Mouse (Mus musculus) embryonic fibroblast, embryonic 13.5 days (primary cell): ENCODE measurements around the gene Klf15. TPM values are rescaled to one million over a fixed set of nuclear protein-coding genes. Genes with fewer than 3 reads are reported as not detected.

Experiments
- H3K27ac ChIP-seq: 2 replicates; pipeline ENCODE4 v1.5.1; 2012; ENCODE audit warnings: low read length, control low read depth, inconsistent platforms; ENCODE audit not compliant: insufficient read depth
- H3K4me1 ChIP-seq: 2 replicates; pipeline ENCODE4 v1.6.1; 2011; ENCODE audit warnings: low read length; ENCODE audit not compliant: control insufficient read depth, insufficient read depth
- H3K4me3 ChIP-seq: 2 replicates; pipeline ENCODE4 v1.5.1; 2011; ENCODE audit warnings: mild to moderate bottlenecking, control low read depth, low read length; ENCODE audit not compliant: insufficient read depth
- CTCF ChIP-seq: IDR thresholded peaks from 2 replicates; pipeline ENCODE4 v1.5.1; 2011; ENCODE audit warnings: mild to moderate bottlenecking, control low read depth, low read length, moderate library complexity, borderline replicate concordance; ENCODE audit not compliant: insufficient read depth
- POLR2A ChIP-seq: IDR thresholded peaks from 2 replicates; pipeline ENCODE4 v1.6.1; 2011; ENCODE audit warnings: low read depth, mild to moderate bottlenecking, control low read depth, low read length, moderate library complexity
- polyA plus RNA-seq: library from polyadenylated mRNA; stranded (reverse); fragments of >200 nt; gene quantifications from 2 replicates; pipeline ENCODE4 v1.2.4, GENCODE M21; 2011; ENCODE audit warnings: low read depth; ENCODE audit not compliant: missing spikeins, insufficient read length

Gene Klf15
- polyA plus RNA-seq, 1 experiment = 1.8 TPM

DNA sequence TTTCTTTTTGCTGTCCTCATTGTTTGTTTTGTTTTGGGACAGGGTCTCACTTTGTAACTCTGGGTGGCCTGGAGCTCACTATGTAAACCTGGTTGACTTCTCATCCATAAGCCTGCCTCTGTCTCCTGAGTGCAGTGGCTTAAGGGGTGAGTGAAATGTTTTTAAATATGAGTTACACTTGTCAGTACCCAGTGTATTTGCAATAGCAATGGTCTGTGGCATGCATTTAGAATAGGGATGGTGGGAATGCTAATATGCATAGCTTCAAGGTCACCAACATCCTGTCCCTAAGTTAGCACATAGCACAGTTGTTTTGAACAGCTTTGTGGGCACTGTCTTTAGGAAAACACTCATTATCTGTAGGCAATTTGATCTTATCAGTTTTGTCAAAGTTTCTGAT, 45.1 kb downstream of the Klf15 start:
- Histone ChIP-seq H3K4me3 (no peak overlapping the region), H3K27ac (no peak overlapping the region), H3K4me1 (peaks cover 19% of the 10 kb centered on the region)
- TF ChIP-seq POLR2A (no peak), CTCF (no peak)

- no peak for TF ChIP-seq POLR2A
- Histone ChIP-seq H3K27ac (no peak overlapping the region), H3K4me1 (peaks cover 19% of the 10 kb centered on the region), H3K4me3 (no peak overlapping the region)
Observed at GRCm38 (mm10) chr6:90508197-90508624, 45.8 kb downstream of the Klf15 start.

GRCm38 (mm10) chr6:90509085-90509484, 46.7 kb downstream of the Klf15 start:
- peaks cover 19% of the 10 kb centered on the region for H3K4me1 ChIP-seq
- H3K4me3 ChIP-seq = no peak overlapping the region
- no peak overlapping the region for H3K27ac ChIP-seq
- TF ChIP-seq CTCF (no peak), POLR2A (no peak)

- peaks cover 11% of the 10 kb centered on the region for H3K4me1 ChIP-seq
- H3K27ac ChIP-seq = no peak overlapping the region
- TF ChIP-seq CTCF (no peak), POLR2A (no peak)
- H3K4me3 ChIP-seq = no peak overlapping the region
Observed at GRCm38 (mm10) chr6:90512416-90512815, 50.0 kb downstream of the Klf15 start.

GRCm38 (mm10) chr6:90513074-90513856, 50.9 kb downstream of the Klf15 start:
- H3K4me3 ChIP-seq = no peak overlapping the region
- TF ChIP-seq POLR2A = no peak
- no peak for TF ChIP-seq CTCF
- H3K27ac ChIP-seq = no peak overlapping the region
- H3K4me1 ChIP-seq = peaks cover 4% of the 10 kb centered on the region

GRCm38 (mm10) chr6:90514369-90514768, 52.0 kb downstream of the Klf15 start:
- H3K27ac ChIP-seq = no peak overlapping the region
- H3K4me3 ChIP-seq = no peak overlapping the region
- no peaks in the 10 kb centered on the region for H3K4me1 ChIP-seq
- TF ChIP-seq POLR2A (no peak), CTCF (no peak)

DNA sequence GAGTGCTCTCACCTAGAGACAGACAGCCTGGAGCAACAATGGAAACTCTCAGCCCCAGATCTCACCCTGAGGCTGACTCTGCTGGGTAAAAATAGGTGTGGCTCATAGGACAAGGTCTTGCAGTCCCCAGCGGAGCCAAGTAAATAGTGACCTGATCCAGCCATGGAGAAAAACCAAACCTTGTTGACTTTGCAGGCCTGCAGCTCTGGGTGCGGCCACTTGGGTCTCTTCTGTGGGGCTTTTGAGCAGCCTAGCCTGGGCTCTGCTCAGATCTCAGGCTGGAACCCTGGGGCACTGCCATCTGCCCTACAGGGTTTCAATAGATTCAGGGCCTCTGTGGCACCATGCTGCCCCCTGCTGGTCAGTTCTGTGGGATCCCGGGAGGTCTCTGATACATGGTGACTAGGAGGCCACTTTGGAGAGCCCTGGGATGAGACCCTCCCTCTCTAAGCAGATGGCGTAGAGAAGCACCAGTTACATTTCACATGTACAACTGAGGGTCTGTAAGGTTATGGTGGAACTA, 52.6 kb downstream of the Klf15 start:
- Histone ChIP-seq H3K4me1 (no peaks in the 10 kb centered on the region), H3K27ac (no peak overlapping the region), H3K4me3 (no peak overlapping the region)
- TF ChIP-seq CTCF (peak; percentile 74), POLR2A (no peak)

DNA sequence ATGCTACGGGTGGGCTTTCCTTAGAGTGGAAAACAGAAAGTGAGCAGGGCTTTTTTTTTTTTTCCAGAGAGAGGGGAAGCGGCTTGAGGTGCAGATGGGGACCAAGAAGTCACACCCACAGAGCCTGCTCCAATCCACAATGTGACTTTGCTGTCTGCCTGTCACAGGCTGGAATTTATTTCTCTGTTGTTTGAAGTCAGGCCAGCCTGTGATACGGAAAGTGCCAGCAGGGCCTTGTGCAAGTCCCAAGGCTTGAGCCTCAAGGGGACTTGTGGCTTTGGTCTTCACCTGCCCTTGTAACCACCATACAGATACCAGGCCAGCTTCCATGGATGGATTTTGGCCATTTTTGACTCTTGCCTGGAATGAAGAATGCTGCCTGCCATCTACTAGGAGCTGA, 56.5 kb downstream of the Klf15 start:
- H3K27ac ChIP-seq = no peak overlapping the region
- H3K4me1 ChIP-seq = no peaks in the 10 kb centered on the region
- no peak overlapping the region for H3K4me3 ChIP-seq
- TF ChIP-seq CTCF = no peak
- no peak for TF ChIP-seq POLR2A

GRCm38 (mm10) chr6:90519375-90519774, 57.0 kb downstream of the Klf15 start:
- no peak for TF ChIP-seq CTCF
- no peak for TF ChIP-seq POLR2A
- Histone ChIP-seq H3K4me1 (no peaks in the 10 kb centered on the region), H3K4me3 (no peak overlapping the region), H3K27ac (no peak overlapping the region)

Other genes starting within 250 kb of the Klf15 start
- not detected in 2 replicates for gene Vmn1r53, start 238.1 kb upstream of the Klf15 start, polyA plus RNA-seq
- not detected in 2 replicates for gene Vmn1r54, start 216.3 kb upstream of the Klf15 start, polyA plus RNA-seq
- gene BC048671, start 161.4 kb upstream of the Klf15 start, polyA plus RNA-seq = not detected in 2 replicates
- not detected in 2 replicates for gene Chst13, start 137.4 kb upstream of the Klf15 start, polyA plus RNA-seq
- not detected in 2 replicates for gene Uroc1, start 129.3 kb upstream of the Klf15 start, polyA plus RNA-seq
- gene Zxdc, start 93.1 kb upstream of the Klf15 start, polyA plus RNA-seq = 14.2 and 14.7 TPM in 2 replicates
- gene Cfap100, start 33.8 kb upstream of the Klf15 start, polyA plus RNA-seq = 0.95 and 3.1 TPM in 2 replicates
- gene Aldh1l1, start 23.9 kb downstream of the Klf15 start, polyA plus RNA-seq = 3.1 and 4.0 TPM in 2 replicates
- 7.0 and 8.7 TPM in 2 replicates for gene Slc41a3, start 142.1 kb downstream of the Klf15 start, polyA plus RNA-seq